20 mouse cellular contexts compared by ENCODE assay signal in genomic region chr12:81922838-81923237, GRCm38 (mm10).
A peak's percentile ranks its signal among the peaks of the same experiment; 100 is the strongest.
DNase-seq lines count a peak whose midpoint lies in the region; ATAC-seq lines count a peak whose summit lies in the region.
"Had no signal": no experiment of that assay in that cellular context is flagged by ENCODE, and none has a peak within 500 bp of the region (broad histone marks: within the 10 kb centered on the region; RNA-seq: fewer than 3 reads in every experiment).

No protein-coding gene starts in this region.

- no peak overlapping the region for H3K4me3 ChIP-seq in heart, embryonic 13.5 days
- no peak overlapping the region for H3K4me3 ChIP-seq in midbrain, embryonic 11.5 days (ENCODE audit: low read depth, low read length)
- no peak overlapping the region for H3K4me3 ChIP-seq in midbrain, embryonic 13.5 days (replicated peaks)
- H3K4me3 ChIP-seq: embryonic facial prominence, embryonic 13.5 days; forebrain, embryonic 13.5 days; hindbrain, embryonic 13.5 days had no signal

- WGBS in heart, embryonic 13.5 days, result 18% methylated on average over 3 of the region's 3 CpGs
- 72% methylated on average over 3 of the region's 3 CpGs for WGBS in midbrain, embryonic 11.5 days
- WGBS in midbrain, embryonic 13.5 days, result 52% methylated on average over 3 of the region's 3 CpGs

- intact Hi-C loops in heart, postnatal 25 days (cut with DNase I), result no loop called here
- intact Hi-C loops in heart, postnatal 14 days (cut with DNase I), result no loop called here

- no peak overlapping the region for H3K4me2 ChIP-seq in heart, embryonic 13.5 days
- no peak overlapping the region for H3K4me2 ChIP-seq in midbrain, embryonic 11.5 days
- H3K4me2 ChIP-seq in midbrain, embryonic 13.5 days (replicated peaks), result no peak overlapping the region
- H3K4me2 ChIP-seq: embryonic facial prominence, embryonic 13.5 days; forebrain, embryonic 13.5 days; hindbrain, embryonic 13.5 days had no signal

- peak; percentile 85 for DNase-seq in heart, adult 11 months
- no peak for DNase-seq in heart, postnatal 25 days (ENCODE audit: low spot score)
- no peak for DNase-seq in heart, postnatal 14 days
- peak; percentile 57 for DNase-seq in midbrain, embryonic 11.5 days (ENCODE audit: low spot score, missing footprints)
- DNase-seq in urinary bladder, postnatal 14 days (ENCODE audit: low spot score), result no peak
- DNase-seq: adrenal gland, postnatal 14 days; cerebellum, adult 11-12 months; cerebellum, adult 9-10 months; cerebellum, postnatal 25 days; forebrain, postnatal 0 days; gastrocnemius, postnatal 14 days; kidney, adult 11 months had no signal

- H3K4me1 ChIP-seq in heart, embryonic 13.5 days, result peaks cover 34% of the 10 kb centered on the region
- H3K4me1 ChIP-seq in midbrain, embryonic 11.5 days (ENCODE audit: control insufficient read depth, insufficient read depth, low read length), result no peaks in the 10 kb centered on the region
- H3K4me1 ChIP-seq in midbrain, embryonic 13.5 days (replicated peaks), result peaks cover 5% of the 10 kb centered on the region

- peaks cover 26% of the 10 kb centered on the region for H3K36me3 ChIP-seq in heart, embryonic 13.5 days
- peaks cover 6% of the 10 kb centered on the region for H3K36me3 ChIP-seq in midbrain, embryonic 11.5 days (ENCODE audit: control insufficient read depth, insufficient read depth, low read length)
- peaks cover 21% of the 10 kb centered on the region for H3K36me3 ChIP-seq in midbrain, embryonic 13.5 days

- H3K27me3 ChIP-seq in heart, embryonic 13.5 days (replicated peaks), result no peaks in the 10 kb centered on the region
- H3K27me3 ChIP-seq in midbrain, embryonic 11.5 days (ENCODE audit: control insufficient read depth, insufficient read depth, low read length), result no peaks in the 10 kb centered on the region
- H3K27me3 ChIP-seq in midbrain, embryonic 13.5 days, result no peaks in the 10 kb centered on the region
- H3K27me3 ChIP-seq: embryonic facial prominence, embryonic 13.5 days; forebrain, embryonic 13.5 days; hindbrain, embryonic 13.5 days; Patski had no signal

- no peak for ATAC-seq in heart, embryonic 13.5 days (ENCODE audit: extremely low read depth, insufficient number of reproducible peaks, low FRiP score, low TSS enrichment)
- no peak for ATAC-seq in midbrain, embryonic 11.5 days (ENCODE audit: low FRiP score)
- ATAC-seq in midbrain, embryonic 13.5 days, result no peak
- ATAC-seq: activated CD4-positive, CD25-positive, alpha-beta regulatory T cell, adult 4 months; forebrain, embryonic 13.5 days; forebrain, postnatal 0 days; hindbrain, postnatal 0 days; Patski had no signal

- 0 out of 2 replicates have a peak overlapping the region, but pooled peaks have one; percentile 26 for H3K27ac ChIP-seq in heart, embryonic 13.5 days (replicated peaks)
- H3K27ac ChIP-seq in midbrain, embryonic 11.5 days (ENCODE audit: low read depth, low read length), result no peak overlapping the region
- no peak overlapping the region for H3K27ac ChIP-seq in midbrain, embryonic 13.5 days
- H3K27ac ChIP-seq: embryonic facial prominence, embryonic 13.5 days; forebrain, embryonic 13.5 days; hindbrain, embryonic 13.5 days; hindbrain, postnatal 0 days had no signal

- H3K9ac ChIP-seq in heart, embryonic 13.5 days, result 0 out of 2 replicates have a peak overlapping the region, but pooled peaks have one; percentile 2
- no peak overlapping the region for H3K9ac ChIP-seq in midbrain, embryonic 11.5 days (ENCODE audit: low read length)
- no peak overlapping the region for H3K9ac ChIP-seq in midbrain, embryonic 13.5 days (replicated peaks)
- H3K9ac ChIP-seq: embryonic facial prominence, embryonic 13.5 days; forebrain, embryonic 13.5 days; forebrain, postnatal 0 days; hindbrain, embryonic 13.5 days had no signal

- no peaks in the 10 kb centered on the region for H3K9me3 ChIP-seq in heart, embryonic 13.5 days
- H3K9me3 ChIP-seq in midbrain, embryonic 11.5 days (ENCODE audit: control insufficient read depth, low read length), result no peaks in the 10 kb centered on the region
- no peaks in the 10 kb centered on the region for H3K9me3 ChIP-seq in midbrain, embryonic 13.5 days
- H3K9me3 ChIP-seq: embryonic facial prominence, embryonic 13.5 days; forebrain, embryonic 13.5 days; hindbrain, embryonic 13.5 days had no signal

Comparison
In these comparisons a context has a peak if more than half of its experiments do, and no peak if none do; other contexts are left out.
1. DNase-seq: peak in heart, adult 11 months (single experiment) and midbrain, embryonic 11.5 days (single experiment); none in heart, postnatal 25 days (single experiment), heart, postnatal 14 days (0 of 2) and urinary bladder, postnatal 14 days (single experiment).